Mouse (Mus musculus): ENCODE results near the gene Map3k9. TPM values are rescaled to one million over a fixed set of nuclear protein-coding genes. Genes with fewer than 3 reads are reported as not detected.
A peak's percentile ranks its signal among the peaks of the same experiment; 100 is the strongest.

Map3k9 gene
- polyA plus RNA-seq (2015; fragmentation: Nextera tagmentation; extraction: Ambion mirVana) = 7.3 and 8.7 TPM in 2 replicates

DNA sequence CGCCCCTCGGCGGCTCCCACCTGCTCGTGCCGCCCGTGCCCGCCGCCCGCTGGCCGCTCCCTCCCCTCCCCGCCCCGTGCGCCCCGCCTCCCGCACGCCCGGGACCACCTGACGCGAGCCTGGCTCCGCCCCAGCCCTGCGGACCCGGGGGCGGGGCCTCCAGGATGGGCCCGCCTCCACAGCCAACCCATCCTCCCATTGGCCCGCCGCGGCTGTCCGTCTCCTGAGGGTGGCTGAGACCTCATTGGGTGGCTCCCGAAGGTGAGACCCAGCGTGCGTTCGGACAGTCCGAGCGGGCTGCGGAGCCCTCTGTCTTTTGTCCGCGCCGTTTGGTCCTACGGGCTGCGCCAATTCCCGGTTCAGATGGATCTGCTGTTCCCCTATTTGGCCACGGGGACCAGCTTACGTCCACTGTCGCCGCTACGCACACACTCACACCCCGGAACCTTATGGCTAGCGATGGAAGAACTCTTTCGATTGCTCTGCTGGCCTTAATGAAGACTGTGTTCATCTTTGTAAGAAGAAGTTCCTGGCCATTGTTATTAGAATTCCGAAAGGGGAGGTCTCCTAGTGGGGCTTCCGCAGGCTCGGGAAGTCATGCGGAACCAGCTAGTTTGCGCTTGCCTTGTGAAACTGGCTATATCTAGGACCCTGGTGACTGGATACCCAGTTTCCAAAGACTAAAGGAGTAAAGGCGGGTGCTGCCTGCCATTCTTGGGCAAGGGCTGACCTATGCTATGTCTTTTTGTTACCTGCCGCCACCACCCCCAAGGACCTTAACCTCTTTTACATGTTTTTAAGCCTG lies at the start of gene Map3k9:
Gene Map3k9 (minus strand): TSS at position 71 of the 805 bp plus-strand sequence.
- Histone ChIP-seq H3K9ac (ENCODE audit: low read depth, low read length) (peak within 1 kb of the TSS; percentile 92), H3K4me2 (ENCODE audit: low read length) (peak within 1 kb of the TSS; percentile 58), H3K9me3 (ENCODE audit: control insufficient read depth, low read length) (no peaks in the 10 kb centered on the region), H3K4me1 (ENCODE audit: control insufficient read depth, insufficient read depth, low read depth, low read length) (peaks cover 20% of the 10 kb centered on the region), H3K36me3 (ENCODE audit: control insufficient read depth, insufficient read depth, low read length) (no peaks in the 10 kb centered on the region), H3K27me3 (replicated peaks; ENCODE audit: control insufficient read depth, insufficient read depth, low read length) (no peaks in the 10 kb centered on the region), H3K27ac (ENCODE audit: low read depth, low read length) (peak within 1 kb of the TSS; percentile 85), H3K4me3 (ENCODE audit: low read length) (peak within 1 kb of the TSS; percentile 88)
- peak; percentile 97 for ATAC-seq
- under 1% methylated on average over 39 of the region's 56 CpGs for WGBS

DNA sequence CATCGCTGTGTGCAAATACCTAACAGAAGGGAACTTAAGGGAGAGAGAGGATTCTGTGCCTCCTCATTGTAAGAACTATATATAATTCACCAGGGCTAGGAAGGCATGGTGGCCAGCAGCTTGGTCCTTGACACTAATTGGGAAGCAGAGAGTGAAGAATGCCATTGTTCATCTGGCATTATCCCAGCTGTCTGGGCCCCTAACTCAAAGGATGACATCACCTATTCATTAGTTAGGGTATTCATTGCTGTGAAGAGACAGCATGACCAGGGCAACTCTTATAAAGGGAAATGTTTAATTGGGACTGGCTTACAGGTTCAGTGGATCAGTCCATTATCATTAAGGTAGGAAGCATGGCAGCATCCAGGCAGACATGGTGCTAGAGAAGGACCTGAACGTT lies 47.4 kb upstream of the Map3k9 start:
- H3K4me2 ChIP-seq (ENCODE audit: low read length) = no peak overlapping the region
- no peak overlapping the region for H3K9ac ChIP-seq (ENCODE audit: low read depth, low read length)
- ATAC-seq = no peak
- H3K27ac ChIP-seq (ENCODE audit: low read depth, low read length) = no peak overlapping the region
- no peaks in the 10 kb centered on the region for H3K9me3 ChIP-seq (ENCODE audit: control insufficient read depth, low read length)
- WGBS = 53% methylated on average over 2 of the region's 2 CpGs
- no peak overlapping the region for H3K4me3 ChIP-seq (ENCODE audit: low read length)
- H3K4me1 ChIP-seq (ENCODE audit: control insufficient read depth, insufficient read depth, low read depth, low read length) = no peaks in the 10 kb centered on the region
- no peaks in the 10 kb centered on the region for H3K27me3 ChIP-seq (replicated peaks; ENCODE audit: control insufficient read depth, insufficient read depth, low read length)
- H3K36me3 ChIP-seq (ENCODE audit: control insufficient read depth, insufficient read depth, low read length) = no peaks in the 10 kb centered on the region

DNA sequence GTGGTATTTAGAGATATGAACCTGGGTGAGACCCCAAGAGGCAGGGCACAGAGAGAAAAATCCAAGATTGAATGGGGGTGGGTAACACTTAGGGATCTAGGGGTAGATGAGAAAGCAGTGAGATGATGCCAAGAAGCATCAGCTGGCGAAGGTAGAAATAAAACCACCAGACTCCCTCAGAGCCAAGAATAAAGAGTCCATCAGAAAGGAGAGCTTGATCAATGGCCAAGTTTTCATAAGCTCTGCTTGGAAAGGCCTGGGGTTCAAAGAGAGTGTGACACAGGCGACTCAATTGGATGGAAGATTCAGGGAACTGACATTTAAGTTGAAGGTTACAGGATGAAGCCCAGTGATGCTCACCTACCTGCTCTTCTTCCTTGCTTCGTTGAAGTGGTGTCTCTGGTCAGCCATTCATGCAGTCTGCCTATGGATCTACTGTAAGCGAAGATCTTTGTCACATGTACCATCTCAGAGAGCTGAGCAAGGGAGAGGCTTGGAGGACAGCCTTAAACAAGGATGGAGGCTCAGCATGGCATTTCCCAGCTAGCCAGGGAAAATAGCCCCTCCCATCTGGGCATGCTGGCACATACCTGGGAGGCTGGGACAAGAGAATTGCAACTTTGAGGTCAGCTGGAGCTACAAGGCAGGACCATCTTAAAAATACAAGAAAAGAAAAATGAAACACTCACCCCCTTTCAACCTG lies 42.0 kb upstream of the Map3k9 start:
- H3K9ac ChIP-seq (ENCODE audit: low read depth, low read length) = no peak overlapping the region
- WGBS = 89% methylated on average over 4 of the region's 4 CpGs
- ATAC-seq = no peak
- H3K36me3 ChIP-seq (ENCODE audit: control insufficient read depth, insufficient read depth, low read length) = no peaks in the 10 kb centered on the region
- no peak overlapping the region for H3K4me2 ChIP-seq (ENCODE audit: low read length)
- no peaks in the 10 kb centered on the region for H3K9me3 ChIP-seq (ENCODE audit: control insufficient read depth, low read length)
- H3K27ac ChIP-seq (ENCODE audit: low read depth, low read length) = no peak overlapping the region
- no peak overlapping the region for H3K4me3 ChIP-seq (ENCODE audit: low read length)
- no peaks in the 10 kb centered on the region for H3K27me3 ChIP-seq (replicated peaks; ENCODE audit: control insufficient read depth, insufficient read depth, low read length)
- no peaks in the 10 kb centered on the region for H3K4me1 ChIP-seq (ENCODE audit: control insufficient read depth, insufficient read depth, low read depth, low read length)

DNA sequence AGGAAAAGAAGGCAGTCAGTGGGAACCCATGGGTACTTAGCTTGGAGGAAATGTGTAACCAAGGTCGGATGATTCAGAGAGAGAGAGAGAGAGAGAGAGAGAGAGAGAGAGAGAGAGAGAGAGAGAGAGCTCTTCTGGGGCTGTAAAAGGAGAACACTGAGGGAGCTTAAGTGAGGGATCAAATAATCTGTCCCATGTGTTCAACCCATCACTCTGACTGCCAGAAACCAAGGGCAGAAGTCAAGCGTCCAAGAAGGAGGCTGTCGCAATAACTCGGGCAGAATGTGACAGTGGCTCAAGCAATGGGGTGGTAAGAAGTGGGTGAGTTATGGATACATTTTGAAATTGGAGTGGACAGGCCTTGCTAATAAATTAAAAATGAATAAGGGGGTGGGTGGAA lies 41.2 kb upstream of the Map3k9 start:
- Histone ChIP-seq H3K9ac (ENCODE audit: low read depth, low read length) (no peak overlapping the region), H3K4me1 (ENCODE audit: control insufficient read depth, insufficient read depth, low read depth, low read length) (no peaks in the 10 kb centered on the region), H3K4me2 (ENCODE audit: low read length) (no peak overlapping the region), H3K4me3 (ENCODE audit: low read length) (no peak overlapping the region), H3K9me3 (ENCODE audit: control insufficient read depth, low read length) (no peaks in the 10 kb centered on the region), H3K27ac (ENCODE audit: low read depth, low read length) (no peak overlapping the region), H3K27me3 (replicated peaks; ENCODE audit: control insufficient read depth, insufficient read depth, low read length) (no peaks in the 10 kb centered on the region), H3K36me3 (ENCODE audit: control insufficient read depth, insufficient read depth, low read length) (no peaks in the 10 kb centered on the region)
- 84% methylated on average over 4 of the region's 4 CpGs for WGBS
- no peak for ATAC-seq

DNA sequence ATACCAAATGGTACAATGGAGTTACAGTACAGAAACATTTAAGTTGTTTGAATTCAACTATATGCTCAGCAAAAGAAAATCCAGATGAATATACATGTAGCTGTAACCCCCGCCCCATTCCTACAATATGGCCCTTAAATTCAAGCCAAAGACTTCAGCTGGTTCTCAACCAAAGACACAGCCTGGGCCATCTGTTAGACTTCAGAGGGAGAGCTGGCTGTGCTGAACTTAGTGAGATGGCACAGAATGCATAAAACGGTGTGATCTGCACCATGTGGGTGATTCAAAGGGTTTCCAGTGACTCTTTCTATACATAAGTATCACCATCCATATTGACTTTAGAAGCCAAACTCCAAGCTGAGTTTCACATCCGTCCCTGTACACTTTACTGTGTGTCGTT lies 39.7 kb upstream of the Map3k9 start:
- H3K4me2 ChIP-seq (ENCODE audit: low read length) = no peak overlapping the region
- 84% methylated on average over 4 of the region's 4 CpGs for WGBS
- H3K36me3 ChIP-seq (ENCODE audit: control insufficient read depth, insufficient read depth, low read length) = no peaks in the 10 kb centered on the region
- H3K27ac ChIP-seq (ENCODE audit: low read depth, low read length) = no peak overlapping the region
- H3K9me3 ChIP-seq (ENCODE audit: control insufficient read depth, low read length) = no peaks in the 10 kb centered on the region
- ATAC-seq = no peak
- H3K9ac ChIP-seq (ENCODE audit: low read depth, low read length) = no peak overlapping the region
- H3K27me3 ChIP-seq (replicated peaks; ENCODE audit: control insufficient read depth, insufficient read depth, low read length) = no peaks in the 10 kb centered on the region
- H3K4me1 ChIP-seq (ENCODE audit: control insufficient read depth, insufficient read depth, low read depth, low read length) = peaks cover 4% of the 10 kb centered on the region
- no peak overlapping the region for H3K4me3 ChIP-seq (ENCODE audit: low read length)

DNA sequence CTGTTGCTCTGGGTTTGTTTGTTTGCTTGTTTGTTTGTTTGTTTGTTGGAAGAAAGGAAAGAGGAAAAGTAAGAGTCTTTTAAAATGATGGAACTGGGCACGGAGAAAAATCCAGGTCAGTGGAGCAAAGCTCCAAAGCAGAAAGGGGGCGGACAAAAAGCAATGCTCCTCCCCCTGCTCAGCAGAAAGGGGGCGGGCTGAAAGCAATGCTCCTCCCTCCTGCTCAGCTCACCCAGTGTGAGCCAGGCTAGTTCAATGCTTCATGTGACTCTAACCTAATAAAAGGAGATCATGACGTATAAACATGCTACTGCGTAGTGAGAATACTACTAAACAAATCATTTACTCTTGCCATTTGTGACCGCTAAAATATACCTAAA lies 36.1 kb upstream of the Map3k9 start:
- no peaks in the 10 kb centered on the region for H3K9me3 ChIP-seq (ENCODE audit: control insufficient read depth, low read length)
- peak overlapping the region; percentile 46 for H3K4me2 ChIP-seq (ENCODE audit: low read length)
- peaks cover 4% of the 10 kb centered on the region for H3K4me1 ChIP-seq (ENCODE audit: control insufficient read depth, insufficient read depth, low read depth, low read length)
- H3K4me3 ChIP-seq (ENCODE audit: low read length) = 0 out of 2 replicates have a peak overlapping the region, but pooled peaks have one; percentile 10
- no peaks in the 10 kb centered on the region; the same call in 1 of the 2 replicates for H3K27me3 ChIP-seq (replicated peaks; ENCODE audit: control insufficient read depth, insufficient read depth, low read length)
- WGBS = 38% methylated on average over 5 of the region's 6 CpGs
- H3K36me3 ChIP-seq (ENCODE audit: control insufficient read depth, insufficient read depth, low read length) = no peaks in the 10 kb centered on the region
- H3K27ac ChIP-seq (ENCODE audit: low read depth, low read length) = peak overlapping the region; percentile 7
- no peak overlapping the region for H3K9ac ChIP-seq (ENCODE audit: low read depth, low read length)
- peak; percentile 65; the same call in 1 of the 2 replicates for ATAC-seq

DNA sequence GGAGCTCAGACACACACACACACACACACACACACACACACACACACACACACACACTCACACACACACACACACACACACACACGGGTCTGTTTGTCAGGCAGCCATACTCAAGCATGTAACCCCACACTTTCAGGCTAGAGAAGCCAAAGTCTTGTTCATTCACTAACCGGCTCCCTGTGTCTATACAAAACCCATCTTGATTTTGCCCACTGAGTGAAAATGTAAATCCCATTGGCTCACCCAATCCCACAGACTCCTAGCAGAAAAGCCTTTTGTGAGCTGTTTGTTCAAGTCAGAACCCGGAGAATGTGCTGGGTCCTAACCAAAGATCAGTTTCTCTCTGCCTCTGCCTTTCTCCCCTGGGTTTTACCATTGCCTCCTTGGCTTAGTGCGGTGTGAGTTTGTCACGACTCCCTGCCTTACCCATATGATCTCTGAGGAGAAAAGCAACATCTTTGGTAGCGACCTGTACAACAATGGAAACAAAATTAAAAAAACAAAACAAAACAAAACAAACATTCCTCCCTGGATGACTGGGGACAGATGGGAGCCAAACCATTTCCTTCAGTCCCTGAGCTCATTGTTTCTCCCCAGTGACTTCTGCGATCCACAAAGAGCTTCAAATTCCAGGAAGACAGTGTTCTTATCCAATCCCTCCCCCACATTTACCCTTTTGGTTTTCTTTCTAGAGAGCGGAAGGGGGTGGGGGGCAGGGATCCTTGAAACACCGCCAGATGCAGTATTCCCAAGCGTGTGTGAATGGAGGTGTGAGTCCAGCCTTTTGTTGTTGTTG lies 35.6 kb upstream of the Map3k9 start:
- Histone ChIP-seq H3K4me1 (ENCODE audit: control insufficient read depth, insufficient read depth, low read depth, low read length) (peaks cover 4% of the 10 kb centered on the region), H3K27ac (ENCODE audit: low read depth, low read length) (peak overlapping the region; percentile 7), H3K9me3 (ENCODE audit: control insufficient read depth, low read length) (no peaks in the 10 kb centered on the region), H3K4me2 (ENCODE audit: low read length) (peak overlapping the region; percentile 46), H3K36me3 (ENCODE audit: control insufficient read depth, insufficient read depth, low read length) (no peaks in the 10 kb centered on the region), H3K4me3 (ENCODE audit: low read length) (0 out of 2 replicates have a peak overlapping the region, but pooled peaks have one; percentile 10), H3K9ac (ENCODE audit: low read depth, low read length) (no peak overlapping the region), H3K27me3 (replicated peaks; ENCODE audit: control insufficient read depth, insufficient read depth, low read length) (no peaks in the 10 kb centered on the region; the same call in 1 of the 2 replicates)
- ATAC-seq = peak; percentile 58
- WGBS = 9% methylated on average over 10 of the region's 10 CpGs

DNA sequence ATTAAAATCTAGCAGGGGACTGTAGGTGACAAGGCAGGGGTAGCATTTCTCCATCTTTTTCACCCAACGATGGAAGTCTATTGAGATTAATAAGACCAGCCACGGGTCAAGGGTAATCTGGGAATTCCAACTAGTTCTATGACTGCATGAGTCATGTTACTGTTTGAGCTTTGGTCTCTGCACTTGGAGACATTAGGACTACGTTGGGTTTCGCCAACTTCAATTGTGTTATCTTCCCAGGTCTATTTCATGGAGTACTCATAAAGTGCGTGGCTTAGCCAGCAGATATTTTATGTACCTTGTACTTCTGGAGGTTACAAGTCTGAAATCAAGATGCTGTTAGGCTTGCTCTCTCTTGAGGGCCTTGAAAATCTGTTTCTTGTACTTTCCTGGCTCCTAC lies 33.8 kb upstream of the Map3k9 start:
- Histone ChIP-seq H3K27me3 (replicated peaks; ENCODE audit: control insufficient read depth, insufficient read depth, low read length) (no peaks in the 10 kb centered on the region; the same call in 1 of the 2 replicates), H3K9me3 (ENCODE audit: control insufficient read depth, low read length) (no peaks in the 10 kb centered on the region), H3K4me1 (ENCODE audit: control insufficient read depth, insufficient read depth, low read depth, low read length) (peaks cover 4% of the 10 kb centered on the region), H3K27ac (ENCODE audit: low read depth, low read length) (no peak overlapping the region), H3K4me3 (ENCODE audit: low read length) (no peak overlapping the region), H3K9ac (ENCODE audit: low read depth, low read length) (no peak overlapping the region), H3K4me2 (ENCODE audit: low read length) (no peak overlapping the region), H3K36me3 (ENCODE audit: control insufficient read depth, insufficient read depth, low read length) (no peaks in the 10 kb centered on the region)
- ATAC-seq = no peak
- WGBS = 96% methylated on average over 5 of the region's 5 CpGs
